Mouse (Mus musculus): ENCODE measurements around the gene Thada. TPM values are rescaled to one million over a fixed set of nuclear protein-coding genes. Genes with fewer than 3 reads are reported as not detected.

Thada gene
- polyA plus RNA-seq, 1 experiment from 2014 or later, result 6.6 TPM

DNA sequence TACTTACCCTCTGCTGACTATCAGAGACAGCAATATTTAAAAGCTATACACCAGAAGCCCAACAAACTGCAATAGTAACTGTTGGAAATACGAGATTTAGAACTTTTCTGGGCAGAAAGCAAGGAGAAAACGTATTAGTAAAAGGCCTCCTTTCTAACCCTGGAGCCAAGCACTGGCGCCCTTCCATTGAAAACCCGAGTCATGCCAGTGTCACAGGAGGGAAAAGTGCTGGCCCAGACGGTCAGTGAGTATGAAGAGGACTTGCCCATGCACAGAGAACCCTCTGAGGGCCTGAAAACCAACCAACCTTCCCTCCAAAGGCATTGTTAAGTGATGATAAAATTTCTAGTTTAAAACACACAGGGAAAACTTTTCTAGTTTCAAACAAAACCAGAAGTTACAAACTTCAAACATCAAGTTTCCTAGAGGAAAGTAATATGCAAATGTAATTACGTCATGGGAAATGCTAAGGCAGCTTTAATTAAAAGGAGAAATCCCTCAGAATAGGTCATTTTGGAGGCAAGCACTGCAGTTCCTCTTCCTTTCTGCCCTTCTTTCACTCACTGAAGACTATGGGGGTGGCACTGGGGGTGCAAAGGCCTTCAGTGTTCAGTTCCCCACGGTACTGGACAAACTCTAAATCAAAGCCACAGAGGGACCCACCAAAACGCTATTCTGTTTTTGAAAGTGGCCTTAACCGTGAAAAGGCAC lies 100.8 kb downstream of the Thada start:
- Histone ChIP-seq H3K9ac (no peak overlapping the region), H3K9me3 (no peaks in the 10 kb centered on the region), H3K4me1 (replicated peaks) (peaks cover 43% of the 10 kb centered on the region), H3K4me2 (no peak overlapping the region), H3K27me3 (no peaks in the 10 kb centered on the region), H3K27ac (replicated peaks) (peak overlapping the region; percentile 58), H3K36me3 (no peaks in the 10 kb centered on the region), H3K4me3 (no peak overlapping the region)
- 59% methylated on average over 9 of the region's 9 CpGs for WGBS
- ATAC-seq (ENCODE audit: low FRiP score, low read depth), result no peak

- Histone ChIP-seq H3K27ac (replicated peaks) (peak overlapping the region; percentile 45; the same call in 1 of the 2 replicates), H3K27me3 (no peaks in the 10 kb centered on the region), H3K4me1 (replicated peaks) (peaks cover 35% of the 10 kb centered on the region), H3K9ac (no peak overlapping the region), H3K36me3 (no peaks in the 10 kb centered on the region; the same call in 1 of the 2 replicates), H3K9me3 (no peaks in the 10 kb centered on the region), H3K4me2 (no peak overlapping the region), H3K4me3 (no peak overlapping the region)
- no peak for ATAC-seq (ENCODE audit: low FRiP score, low read depth)
- WGBS, result 30% methylated on average over 2 of the region's 2 CpGs
Measured at GRCm38 (mm10) chr17:84363444-84363843, 102.6 kb downstream of the Thada start.

DNA sequence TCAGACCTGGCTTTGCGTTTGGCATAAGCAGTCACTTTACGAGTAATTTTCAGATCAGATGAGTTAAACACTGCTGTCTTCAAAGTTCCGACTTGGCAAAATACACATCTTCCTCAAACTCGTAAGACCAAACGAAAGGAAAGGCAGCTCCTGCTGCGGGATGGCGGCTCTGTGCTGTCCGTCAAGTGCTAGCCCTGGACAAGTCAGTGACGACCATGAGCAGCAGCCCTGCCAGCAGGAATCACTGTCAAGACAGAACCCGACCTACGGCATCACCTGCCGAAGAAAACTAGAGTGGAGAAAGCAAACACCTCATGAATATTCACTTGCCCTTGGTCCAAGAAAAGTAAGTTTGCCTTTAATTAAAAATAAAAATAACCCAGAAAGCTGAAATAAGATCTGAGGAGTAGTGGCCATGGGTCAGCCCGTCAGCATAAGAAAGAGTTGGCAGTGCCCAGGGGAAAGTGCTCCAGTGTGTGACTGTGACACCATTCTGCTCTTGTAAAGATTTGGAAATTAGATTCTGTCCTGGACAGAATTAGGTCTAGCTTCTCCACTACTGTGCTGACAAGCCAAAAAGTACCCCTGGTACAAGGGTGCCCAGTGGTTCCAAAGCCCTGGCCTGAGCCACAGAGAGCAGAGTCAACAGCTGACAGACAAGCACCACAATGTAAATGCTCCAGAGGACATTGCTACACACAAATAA lies 103.3 kb downstream of the Thada start:
- Histone ChIP-seq H3K36me3 (no peaks in the 10 kb centered on the region; the same call in 1 of the 2 replicates), H3K4me3 (no peak overlapping the region), H3K9me3 (no peaks in the 10 kb centered on the region), H3K27ac (replicated peaks) (peak overlapping the region; percentile 38; the same call in 1 of the 2 replicates), H3K4me2 (no peak overlapping the region), H3K27me3 (no peaks in the 10 kb centered on the region), H3K4me1 (replicated peaks) (peaks cover 28% of the 10 kb centered on the region), H3K9ac (no peak overlapping the region)
- ATAC-seq (ENCODE audit: low FRiP score, low read depth), result no peak
- 70% methylated on average over 13 of the region's 13 CpGs for WGBS

- Histone ChIP-seq H3K4me2 (no peak overlapping the region), H3K27me3 (no peaks in the 10 kb centered on the region), H3K9me3 (no peaks in the 10 kb centered on the region), H3K27ac (replicated peaks) (no peak overlapping the region), H3K36me3 (no peaks in the 10 kb centered on the region; the same call in 1 of the 2 replicates), H3K4me3 (no peak overlapping the region), H3K9ac (no peak overlapping the region), H3K4me1 (replicated peaks) (peaks cover 21% of the 10 kb centered on the region)
- no peak for ATAC-seq (ENCODE audit: low FRiP score, low read depth)
- WGBS, result 93% methylated on average over 1 of the region's 1 CpGs
Measured at GRCm38 (mm10) chr17:84361006-84361405, 105.0 kb downstream of the Thada start.

GRCm38 (mm10) chr17:84359810-84360209 lies 106.2 kb downstream of the Thada start:
- Histone ChIP-seq H3K36me3 (no peaks in the 10 kb centered on the region; the same call in 1 of the 2 replicates), H3K4me2 (no peak overlapping the region), H3K27ac (replicated peaks) (no peak overlapping the region), H3K4me1 (replicated peaks) (peaks cover 10% of the 10 kb centered on the region), H3K27me3 (no peaks in the 10 kb centered on the region), H3K9ac (no peak overlapping the region), H3K4me3 (no peak overlapping the region), H3K9me3 (no peaks in the 10 kb centered on the region)
- no peak for ATAC-seq (ENCODE audit: low FRiP score, low read depth)
- WGBS, result 80% methylated on average over 7 of the region's 7 CpGs

- no peaks in the 10 kb centered on the region for H3K9me3 ChIP-seq
- peaks cover 7% of the 10 kb centered on the region; the same call in 1 of the 2 replicates for H3K4me1 ChIP-seq (replicated peaks)
- H3K4me2 ChIP-seq, result no peak overlapping the region
- no peak overlapping the region for H3K4me3 ChIP-seq
- WGBS, result 93% methylated on average over 10 of the region's 10 CpGs
- H3K27me3 ChIP-seq, result no peaks in the 10 kb centered on the region
- H3K36me3 ChIP-seq, result no peaks in the 10 kb centered on the region; the same call in 1 of the 2 replicates
- no peak for ATAC-seq (ENCODE audit: low FRiP score, low read depth)
- no peak overlapping the region for H3K27ac ChIP-seq (replicated peaks)
- no peak overlapping the region for H3K9ac ChIP-seq
Measured at GRCm38 (mm10) chr17:84358951-84359644, 106.9 kb downstream of the Thada start.

DNA sequence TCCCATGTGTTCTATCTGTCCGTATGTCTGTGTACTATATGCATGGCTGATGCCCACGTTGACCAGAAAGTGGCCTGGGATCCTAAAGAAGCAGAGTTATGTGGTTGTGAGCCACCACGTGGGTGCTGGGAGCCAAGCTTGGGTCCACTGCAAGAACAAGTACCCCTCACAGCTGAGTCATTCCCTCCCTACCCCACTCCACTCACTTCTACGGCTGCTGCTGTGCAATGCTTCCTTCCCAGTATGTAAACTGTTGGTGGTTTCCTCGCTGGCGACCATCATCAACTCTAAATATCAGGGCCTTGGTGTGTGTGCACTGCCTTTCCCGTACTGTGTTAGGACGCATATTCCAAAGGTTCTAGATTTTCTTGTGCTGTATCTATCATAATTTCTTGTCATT lies 108.2 kb downstream of the Thada start:
- H3K4me3 ChIP-seq, result no peak overlapping the region
- H3K9me3 ChIP-seq, result no peaks in the 10 kb centered on the region
- no peak overlapping the region for H3K9ac ChIP-seq
- H3K27ac ChIP-seq (replicated peaks), result no peak overlapping the region
- no peaks in the 10 kb centered on the region for H3K27me3 ChIP-seq
- no peak for ATAC-seq (ENCODE audit: low FRiP score, low read depth)
- H3K36me3 ChIP-seq, result no peaks in the 10 kb centered on the region; the same call in 1 of the 2 replicates
- peaks cover 3% of the 10 kb centered on the region; the same call in 1 of the 2 replicates for H3K4me1 ChIP-seq (replicated peaks)
- WGBS, result 92% methylated on average over 8 of the region's 8 CpGs
- no peak overlapping the region for H3K4me2 ChIP-seq

- peaks cover 4% of the 10 kb centered on the region; the same call in 1 of the 2 replicates for H3K4me1 ChIP-seq (replicated peaks)
- H3K36me3 ChIP-seq, result no peaks in the 10 kb centered on the region; the same call in 1 of the 2 replicates
- no peak for ATAC-seq (ENCODE audit: low FRiP score, low read depth)
- no peak overlapping the region for H3K4me3 ChIP-seq
- H3K4me2 ChIP-seq, result no peak overlapping the region
- no peaks in the 10 kb centered on the region for H3K27me3 ChIP-seq
- H3K9me3 ChIP-seq, result no peaks in the 10 kb centered on the region
- H3K9ac ChIP-seq, result no peak overlapping the region
- WGBS, result 86% methylated on average over 8 of the region's 8 CpGs
- H3K27ac ChIP-seq (replicated peaks), result no peak overlapping the region
Measured at GRCm38 (mm10) chr17:84356056-84356887, 109.7 kb downstream of the Thada start.

DNA sequence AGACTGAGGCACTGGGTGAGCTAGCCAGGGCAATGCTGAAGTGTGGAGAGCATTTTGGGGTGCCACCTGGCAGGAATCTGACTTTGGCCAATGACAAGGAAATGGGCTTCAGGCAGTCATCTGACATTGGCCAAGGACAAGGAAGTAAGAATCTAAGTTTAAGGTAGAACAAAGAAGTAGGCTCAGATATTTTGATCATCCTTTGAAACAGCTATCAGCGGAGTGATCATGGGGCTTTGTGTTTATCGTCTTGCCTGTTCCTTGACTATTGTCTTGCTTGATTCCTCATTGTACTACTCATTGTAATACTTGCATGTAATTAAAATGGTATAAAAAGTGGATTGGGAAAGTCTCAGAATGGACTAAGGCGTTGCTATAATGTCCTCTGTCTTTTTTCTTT lies 111.0 kb downstream of the Thada start:
- Histone ChIP-seq H3K4me2 (no peak overlapping the region), H3K27ac (replicated peaks) (no peak overlapping the region), H3K4me1 (replicated peaks) (peaks cover 7% of the 10 kb centered on the region; the same call in 1 of the 2 replicates), H3K27me3 (no peaks in the 10 kb centered on the region), H3K9me3 (no peaks in the 10 kb centered on the region), H3K9ac (no peak overlapping the region), H3K36me3 (no peaks in the 10 kb centered on the region; the same call in 1 of the 2 replicates), H3K4me3 (no peak overlapping the region)
- ATAC-seq (ENCODE audit: low FRiP score, low read depth), result no peak
- 95% methylated on average over 3 of the region's 3 CpGs for WGBS

- 78% methylated on average over 5 of the region's 5 CpGs for WGBS
- H3K27me3 ChIP-seq, result no peaks in the 10 kb centered on the region
- no peak for ATAC-seq (ENCODE audit: low FRiP score, low read depth)
- no peak overlapping the region for H3K4me2 ChIP-seq
- no peaks in the 10 kb centered on the region; the same call in 1 of the 2 replicates for H3K36me3 ChIP-seq
- H3K4me1 ChIP-seq (replicated peaks), result peaks cover 7% of the 10 kb centered on the region; the same call in 1 of the 2 replicates
- H3K9me3 ChIP-seq, result no peaks in the 10 kb centered on the region
- H3K4me3 ChIP-seq, result no peak overlapping the region
- H3K27ac ChIP-seq (replicated peaks), result no peak overlapping the region
- no peak overlapping the region for H3K9ac ChIP-seq
Measured at GRCm38 (mm10) chr17:84353902-84354311, 112.1 kb downstream of the Thada start.

GRCm38 (mm10) chr17:84353224-84353901 lies 112.6 kb downstream of the Thada start:
- H3K36me3 ChIP-seq, result no peaks in the 10 kb centered on the region
- H3K4me2 ChIP-seq, result no peak overlapping the region
- H3K9me3 ChIP-seq, result no peaks in the 10 kb centered on the region
- no peak for ATAC-seq (ENCODE audit: low FRiP score, low read depth)
- H3K9ac ChIP-seq, result no peak overlapping the region
- 87% methylated on average over 3 of the region's 3 CpGs for WGBS
- no peak overlapping the region for H3K27ac ChIP-seq (replicated peaks)
- H3K4me3 ChIP-seq, result no peak overlapping the region
- no peaks in the 10 kb centered on the region for H3K27me3 ChIP-seq
- peaks cover 7% of the 10 kb centered on the region; the same call in 1 of the 2 replicates for H3K4me1 ChIP-seq (replicated peaks)
